Mouse (Mus musculus) midbrain, embryonic 11.5 days (tissue): ENCODE measurements at regions not wholly inside any gene's neighbourhood (a gene's known extent, or its start where the extent isn't known, plus 50 kb on each side); places are given as distances from the start of the nearest gene placed in this dataset.
"Not testable (repeated sequence)": the region's sequence is repeated elsewhere in the genome, so short reads cannot be mapped to it uniquely, and the experiment has no call there.

Experiments
- ATAC-seq: fragments of 200-750 bp; cut with Nextera tagmentation; 2 replicates; pipeline ENCODE4 v1.8.0; 2017; ENCODE audit warnings: moderate TSS enrichment, moderate library complexity; ENCODE audit not compliant: low FRiP score
- DNase-seq: peaks from one replicate; pipeline ENCODE4 v3.0.0; 2015; ENCODE audit warnings: low spot score; ENCODE audit errors: missing footprints
- H3K27ac ChIP-seq: fragments of 300-500 bp; sonication (generic); 2 replicates; pipeline ENCODE4 v1.5.1; 2014; ENCODE audit warnings: low read depth, low read length
- H3K27me3 ChIP-seq: fragments of 300-500 bp; sonication (generic); 2 replicates; pipeline ENCODE4 v1.6.1; 2014; ENCODE audit warnings: mild to moderate bottlenecking, low read length, moderate library complexity, mixed read lengths; ENCODE audit not compliant: control insufficient read depth, insufficient read depth
- H3K36me3 ChIP-seq: fragments of 300-500 bp; sonication (generic); 2 replicates; pipeline ENCODE4 v1.6.1; 2014; ENCODE audit warnings: mild to moderate bottlenecking, low read length, moderate library complexity, mixed read lengths; ENCODE audit not compliant: control insufficient read depth, insufficient read depth
- H3K4me1 ChIP-seq: fragments of 300-500 bp; sonication (generic); 2 replicates; pipeline ENCODE4 v1.6.1; 2014; ENCODE audit warnings: low read length; ENCODE audit not compliant: control insufficient read depth, insufficient read depth
- H3K4me2 ChIP-seq: fragments of 300-500 bp; sonication (generic); 2 replicates; pipeline ENCODE4 v1.6.1; 2014; ENCODE audit warnings: mild to moderate bottlenecking, moderate library complexity
- H3K4me3 ChIP-seq: fragments of 300-500 bp; sonication (generic); 2 replicates; pipeline ENCODE4 v1.5.1; 2014; ENCODE audit warnings: low read depth, low read length
- H3K9ac ChIP-seq: fragments of 300-500 bp; sonication (generic); 2 replicates; pipeline ENCODE4 v1.6.1; 2014; ENCODE audit warnings: low read length
- H3K9me3 ChIP-seq: fragments of 300-500 bp; sonication (generic); 2 replicates; pipeline ENCODE4 v1.6.1; 2016; ENCODE audit warnings: low read length; ENCODE audit not compliant: control insufficient read depth
- WGBS: fragments of 180-500 bp; shearing (Covaris S2); extraction: QIAGEN DNeasy Blood & Tissue Kit; methylation state at CpG from one replicate; pipeline ENCODE4 v1.1.7; 2014; 5-methylcytosine and 5-hydroxymethylcytosine counted together

DNA sequence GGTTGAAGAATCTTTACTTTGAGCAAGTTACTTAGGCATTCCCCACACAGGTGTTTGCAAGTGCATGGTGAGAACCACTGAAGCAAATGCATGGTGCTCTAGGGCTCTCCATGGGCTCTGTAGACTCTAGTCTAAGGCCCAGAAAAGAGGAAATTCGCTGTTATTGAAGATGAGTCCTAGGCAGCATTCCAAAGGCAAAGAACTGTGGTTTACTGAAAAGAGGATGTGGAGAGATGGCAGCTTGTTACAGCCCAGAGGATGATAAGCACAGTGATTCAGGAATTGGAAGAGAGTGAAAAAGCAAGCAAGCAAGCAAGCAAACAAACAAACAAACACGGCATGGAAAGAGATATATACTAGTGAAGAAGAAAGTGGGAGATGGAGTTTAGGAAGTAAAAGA lies 221.6 kb downstream of the Kif20b start:
- H3K4me3 ChIP-seq = no peak overlapping the region
- H3K27ac ChIP-seq = no peak overlapping the region
- DNase-seq = no peak
- H3K27me3 ChIP-seq = no peaks in the 10 kb centered on the region
- H3K9ac ChIP-seq = no peak overlapping the region
- 85% methylated on average over 2 of the region's 2 CpGs for WGBS
- no peaks in the 10 kb centered on the region for H3K4me1 ChIP-seq
- no peak overlapping the region for H3K4me2 ChIP-seq
- H3K36me3 ChIP-seq = no peaks in the 10 kb centered on the region
- H3K9me3 ChIP-seq = no peaks in the 10 kb centered on the region
- ATAC-seq = no peak

DNA sequence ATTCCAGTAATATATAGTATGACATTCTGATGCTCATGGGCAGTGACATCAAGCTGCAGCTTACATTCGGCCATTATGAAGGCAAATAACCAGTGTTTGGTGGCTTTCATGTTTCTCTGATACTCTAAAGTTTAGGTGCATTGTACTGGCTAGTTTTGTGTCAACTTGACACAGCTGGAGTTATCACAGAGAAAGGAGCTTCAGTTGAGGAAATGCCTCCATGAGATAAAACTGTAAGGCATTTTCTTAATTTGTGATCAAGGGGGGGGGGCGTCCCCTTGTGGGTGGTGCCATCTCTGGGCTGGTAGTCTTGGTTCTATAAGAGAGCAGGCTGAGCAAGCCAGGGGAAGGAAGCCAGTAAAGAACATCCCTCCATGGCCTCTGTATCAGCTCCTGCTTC lies 227.3 kb downstream of the Kif20b start:
- not testable (repeated sequence) for H3K4me1 ChIP-seq, ATAC-seq, DNase-seq, H3K4me2 ChIP-seq, H3K36me3 ChIP-seq, H3K9me3 ChIP-seq, H3K27ac ChIP-seq, H3K9ac ChIP-seq, H3K4me3 ChIP-seq, H3K27me3 ChIP-seq
- 87% methylated on average over 2 of the region's 2 CpGs for WGBS

- no peak overlapping the region for H3K4me2 ChIP-seq
- H3K27ac ChIP-seq = no peak overlapping the region
- no peaks in the 10 kb centered on the region for H3K27me3 ChIP-seq
- H3K4me3 ChIP-seq = no peak overlapping the region
- no peaks in the 10 kb centered on the region for H3K9me3 ChIP-seq
- no peaks in the 10 kb centered on the region for H3K36me3 ChIP-seq
- H3K4me1 ChIP-seq = no peaks in the 10 kb centered on the region
- ATAC-seq (no peak), DNase-seq (no peak)
- WGBS = 88% methylated on average over 6 of the region's 6 CpGs
- H3K9ac ChIP-seq = no peak overlapping the region
Measured at GRCm38 (mm10) chr19:35150780-35151725, 228.9 kb downstream of the Kif20b start.

DNA sequence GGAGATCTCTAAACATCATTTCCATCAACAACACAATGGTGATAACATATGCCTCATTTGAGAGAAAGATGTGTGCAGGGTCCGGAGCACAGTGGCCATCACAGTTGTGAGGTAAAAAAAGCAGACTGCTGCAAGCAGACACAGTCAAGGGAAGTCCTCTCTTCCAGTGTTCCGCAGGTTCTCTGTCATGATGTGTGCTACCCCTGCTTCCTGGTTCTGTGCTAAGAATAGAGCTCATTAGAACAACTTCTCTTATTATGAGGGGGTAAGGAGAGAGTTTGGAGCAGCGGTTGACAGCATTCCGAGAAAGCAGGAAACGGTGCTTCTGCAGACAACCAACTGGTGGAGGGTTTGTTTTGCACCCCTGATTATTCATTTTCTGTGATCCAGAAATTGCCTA lies 229.7 kb downstream of the Kif20b start:
- no peaks in the 10 kb centered on the region for H3K9me3 ChIP-seq
- no peak overlapping the region for H3K27ac ChIP-seq
- no peaks in the 10 kb centered on the region for H3K27me3 ChIP-seq
- no peaks in the 10 kb centered on the region for H3K4me1 ChIP-seq
- no peak overlapping the region for H3K9ac ChIP-seq
- no peak overlapping the region for H3K4me3 ChIP-seq
- no peak overlapping the region for H3K4me2 ChIP-seq
- DNase-seq = no peak
- no peaks in the 10 kb centered on the region for H3K36me3 ChIP-seq
- 91% methylated on average over 5 of the region's 5 CpGs for WGBS
- no peak for ATAC-seq

DNA sequence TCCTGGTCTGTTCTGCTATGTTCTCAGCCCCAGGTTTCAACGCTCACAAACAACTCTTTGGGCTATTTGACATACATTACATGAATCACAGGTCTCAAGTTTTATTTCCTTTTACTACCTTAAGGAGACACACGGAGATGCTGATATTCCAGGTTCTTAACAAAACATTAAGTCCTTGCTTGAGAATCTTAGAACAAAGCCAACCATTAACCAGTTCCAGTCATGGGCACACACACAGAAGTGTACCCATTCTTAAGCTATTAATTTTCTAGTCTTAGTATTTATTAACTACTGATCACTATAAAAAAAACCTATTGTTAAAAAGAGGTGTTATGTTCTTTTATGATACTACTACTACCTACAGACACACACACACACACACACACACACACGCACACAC lies 235.7 kb downstream of the Kif20b start:
- Histone ChIP-seq H3K4me1 (no peaks in the 10 kb centered on the region), H3K4me3 (no peak overlapping the region), H3K36me3 (no peaks in the 10 kb centered on the region), H3K9ac (no peak overlapping the region), H3K4me2 (no peak overlapping the region), H3K27me3 (no peaks in the 10 kb centered on the region), H3K27ac (no peak overlapping the region), H3K9me3 (no peaks in the 10 kb centered on the region)
- DNase-seq (no peak), ATAC-seq (no peak)
- 81% methylated on average over 3 of the region's 3 CpGs for WGBS

GRCm38 (mm10) chr19:35164727-35165126 lies 242.6 kb downstream of the Kif20b start:
- H3K4me2 ChIP-seq = no peak overlapping the region
- ATAC-seq (no peak), DNase-seq (no peak)
- H3K9me3 ChIP-seq = no peaks in the 10 kb centered on the region
- no peak overlapping the region for H3K27ac ChIP-seq
- WGBS = 91% methylated on average over 2 of the region's 2 CpGs
- no peak overlapping the region for H3K4me3 ChIP-seq
- H3K4me1 ChIP-seq = no peaks in the 10 kb centered on the region
- H3K36me3 ChIP-seq = no peaks in the 10 kb centered on the region
- H3K9ac ChIP-seq = no peak overlapping the region
- no peaks in the 10 kb centered on the region for H3K27me3 ChIP-seq

- no peak for DNase-seq
- no peaks in the 10 kb centered on the region for H3K36me3 ChIP-seq
- WGBS = 85% methylated on average over 2 of the region's 2 CpGs
- H3K4me3 ChIP-seq = no peak overlapping the region
- H3K9me3 ChIP-seq = no peaks in the 10 kb centered on the region
- no peak overlapping the region for H3K27ac ChIP-seq
- ATAC-seq = no peak
- no peaks in the 10 kb centered on the region for H3K4me1 ChIP-seq
- H3K27me3 ChIP-seq = no peaks in the 10 kb centered on the region
- no peak overlapping the region for H3K4me2 ChIP-seq
- no peak overlapping the region for H3K9ac ChIP-seq
Measured at GRCm38 (mm10) chr19:35170554-35170953, 248.4 kb downstream of the Kif20b start.

DNA sequence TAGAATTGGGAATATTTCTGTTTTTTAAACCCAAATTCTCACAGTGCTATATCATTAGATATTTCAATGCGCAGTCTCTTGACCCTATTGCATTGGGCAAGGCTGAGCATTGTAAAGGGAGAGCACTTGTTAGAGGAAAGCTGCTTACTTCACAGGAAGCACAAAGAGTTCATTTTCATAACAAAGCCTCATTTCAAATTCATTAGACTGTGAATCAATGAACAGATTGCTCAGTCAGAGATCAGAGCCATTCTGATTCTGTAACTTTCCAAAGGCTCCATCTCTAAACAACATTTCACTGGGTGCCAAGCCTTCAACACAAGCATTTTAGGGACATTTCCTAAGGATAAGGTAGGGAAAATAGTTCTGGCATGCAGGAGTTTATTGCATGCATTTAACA lies 257.9 kb downstream of the Kif20b start:
- no peaks in the 10 kb centered on the region for H3K9me3 ChIP-seq
- 83% methylated on average over 1 of the region's 1 CpGs for WGBS
- no peaks in the 10 kb centered on the region for H3K36me3 ChIP-seq
- no peaks in the 10 kb centered on the region for H3K4me1 ChIP-seq
- ATAC-seq (no peak), DNase-seq (no peak)
- H3K27me3 ChIP-seq = no peaks in the 10 kb centered on the region
- H3K4me3 ChIP-seq = no peak overlapping the region
- no peak overlapping the region for H3K27ac ChIP-seq
- no peak overlapping the region for H3K4me2 ChIP-seq
- no peak overlapping the region for H3K9ac ChIP-seq

DNA sequence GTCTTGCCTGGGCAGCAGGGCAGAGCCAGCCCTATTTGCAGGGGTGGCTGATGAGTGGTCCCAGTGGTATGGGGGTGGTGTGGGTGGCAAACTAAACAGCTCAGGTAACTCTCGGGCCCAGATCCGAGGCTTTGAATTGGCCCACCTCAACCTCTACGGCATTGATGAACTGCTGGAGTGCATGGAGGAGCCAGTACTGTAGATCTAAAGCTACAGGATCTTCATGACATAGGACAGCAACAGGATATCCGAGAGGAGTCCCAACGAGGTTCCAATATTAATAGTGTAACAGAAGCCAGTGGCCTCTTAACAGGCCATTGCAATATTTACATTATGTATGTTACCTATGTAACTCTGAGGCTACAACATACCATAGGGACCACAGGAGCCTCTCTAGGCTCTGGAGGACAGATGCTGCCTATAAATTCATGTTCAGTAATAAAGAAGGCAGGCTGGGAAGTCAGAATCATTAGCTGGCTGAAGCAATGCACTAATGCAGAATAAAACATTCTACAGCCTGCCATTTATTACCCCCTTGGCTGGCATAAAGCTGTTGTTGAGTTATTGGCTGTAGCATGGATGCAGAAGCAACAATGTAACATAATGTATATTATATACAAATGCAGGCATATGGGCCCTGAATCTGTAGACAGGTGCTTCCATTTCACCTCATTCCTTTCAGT lies 283.5 kb downstream of the Kif20b start:
- Histone ChIP-seq H3K9me3 (no peaks in the 10 kb centered on the region), H3K9ac (no peak overlapping the region), H3K4me3 (no peak overlapping the region), H3K27ac (no peak overlapping the region), H3K36me3 (no peaks in the 10 kb centered on the region), H3K4me1 (no peaks in the 10 kb centered on the region), H3K4me2 (no peak overlapping the region), H3K27me3 (no peaks in the 10 kb centered on the region)
- DNase-seq = no peak
- WGBS = 89% methylated on average over 5 of the region's 5 CpGs
- no peak for ATAC-seq
